Mouse (Mus musculus) intestine, embryonic 14.5 days (tissue): ENCODE results near the gene Fzd2. TPM values are rescaled to one million over a fixed set of nuclear protein-coding genes. Genes with fewer than 3 reads are reported as not detected.

Experiments
- ATAC-seq: fragments of 200-750 bp; cut with Nextera tagmentation; replicated peaks from 2 replicates; pipeline ENCODE4 v1.8.0; 2017; ENCODE audit warnings: low read depth, moderate number of reproducible peaks, moderate TSS enrichment, moderate library complexity; ENCODE audit not compliant: low FRiP score, low TSS enrichment
- DNase-seq: peaks from one replicate; pipeline ENCODE4 v3.0.0-alpha.2; 2018; ENCODE audit warnings: low spot score
- H3K27ac ChIP-seq: fragments of 300-500 bp; sonication (generic); 2 replicates; pipeline ENCODE4 v1.5.1; 2014; ENCODE audit warnings: low read depth, mild to moderate bottlenecking, control low read depth
- H3K27me3 ChIP-seq: fragments of 300-500 bp; sonication (generic); replicated peaks from 2 replicates; pipeline ENCODE4 v1.6.1; 2014; ENCODE audit warnings: low read length, control low read depth; ENCODE audit not compliant: control insufficient read depth, insufficient read depth
- H3K36me3 ChIP-seq: fragments of 300-500 bp; sonication (generic); 2 replicates; pipeline ENCODE4 v1.6.1; 2014; ENCODE audit warnings: low read length, control low read depth; ENCODE audit not compliant: control insufficient read depth, insufficient read depth
- H3K4me1 ChIP-seq: fragments of 300-500 bp; sonication (generic); replicated peaks from 2 replicates; pipeline ENCODE4 v1.6.1; 2014; ENCODE audit warnings: low read length, control low read depth, mixed read lengths; ENCODE audit not compliant: control insufficient read depth, insufficient read depth
- H3K4me2 ChIP-seq: fragments of 300-500 bp; sonication (generic); 2 replicates; pipeline ENCODE4 v1.6.1; 2014; ENCODE audit warnings: low read length
- H3K4me3 ChIP-seq: fragments of 300-500 bp; sonication (generic); 2 replicates; pipeline ENCODE4 v1.5.1; 2014; ENCODE audit warnings: low read depth, low read length, control low read depth, mixed read lengths
- H3K9ac ChIP-seq: fragments of 300-500 bp; sonication (generic); 2 replicates; pipeline ENCODE4 v1.6.1; 2014; ENCODE audit warnings: mild to moderate bottlenecking, low read length
- H3K9me3 ChIP-seq: fragments of 300-500 bp; sonication (generic); 2 replicates; pipeline ENCODE4 v1.6.1; 2016; ENCODE audit warnings: low read length, control low read depth; ENCODE audit not compliant: control insufficient read depth
- WGBS: fragments of 180-500 bp; shearing (Covaris S2); extraction: QIAGEN DNeasy Blood & Tissue Kit; methylation state at CpG from one replicate; pipeline ENCODE4 v1.1.7; 2014; 5-methylcytosine and 5-hydroxymethylcytosine counted together
- polyA plus RNA-seq: library from polyadenylated mRNA; unstranded; fragments of >200 nt; fragmentation: Nextera tagmentation; extraction: Ambion mirVana; gene quantifications from 2 replicates; pipeline ENCODE4 v1.2.1, GENCODE M21; 2014

The Fzd2 gene
- polyA plus RNA-seq, 1 experiment from 2014 or later: 20.4 TPM

DNA sequence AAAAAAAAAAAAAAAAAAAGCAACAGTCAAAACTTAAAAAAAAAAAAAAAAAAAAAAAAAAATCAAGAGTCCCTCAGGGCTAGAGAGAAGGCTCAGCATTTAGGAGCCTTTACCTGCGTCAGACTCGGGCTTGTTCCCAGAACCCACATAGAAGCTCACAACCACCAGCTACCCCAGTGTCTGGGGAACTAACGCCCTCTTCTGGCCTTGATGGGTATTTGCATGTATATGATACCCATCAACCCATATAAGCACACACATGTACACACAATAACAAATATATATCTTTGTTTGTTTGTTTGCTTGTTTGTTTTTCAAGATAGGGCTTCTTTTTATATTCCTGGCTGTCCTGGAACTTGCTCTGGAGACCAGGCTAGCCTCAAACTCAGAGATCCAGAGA lies 16.6 kb upstream of the Fzd2 start:
- no peak for DNase-seq
- H3K9me3 ChIP-seq: 0 out of 2 replicates have a peak, but pooled peaks cover 2% of the 10 kb centered on the region

GRCm38 (mm10) chr11:102595341-102595820 lies 8.8 kb upstream of the Fzd2 start:
- no peaks in the 10 kb centered on the region for H3K9me3 ChIP-seq
- H3K4me1 ChIP-seq: peaks cover 13% of the 10 kb centered on the region; the same call in 1 of the 2 replicates
- 7% methylated on average over 3 of the region's 4 CpGs for WGBS
- H3K4me2 ChIP-seq: peak overlapping the region; percentile 18
- no peak overlapping the region for H3K9ac ChIP-seq
- DNase-seq (peak; percentile 74), ATAC-seq (peak; percentile 82)
- no peaks in the 10 kb centered on the region for H3K27me3 ChIP-seq
- H3K27ac ChIP-seq: peak overlapping the region; percentile 89
- no peaks in the 10 kb centered on the region for H3K36me3 ChIP-seq
- no peak overlapping the region for H3K4me3 ChIP-seq

More for the DNA sequence above, 16.6 kb upstream of the Fzd2 start:
- Histone ChIP-seq H3K4me2 (no peak overlapping the region), H3K36me3 (no peaks in the 10 kb centered on the region), H3K4me1 (peaks cover 5% of the 10 kb centered on the region), H3K9ac (no peak overlapping the region), H3K27me3 (no peaks in the 10 kb centered on the region), H3K4me3 (no peak overlapping the region), H3K27ac (no peak overlapping the region)
- ATAC-seq: no peak
- 87% methylated on average over 3 of the region's 3 CpGs for WGBS

GRCm38 (mm10) chr11:102599912-102600311 lies 4.3 kb upstream of the Fzd2 start:
- no peak overlapping the region for H3K9ac ChIP-seq
- no peaks in the 10 kb centered on the region for H3K36me3 ChIP-seq
- H3K27ac ChIP-seq: no peak overlapping the region
- no peak overlapping the region for H3K4me3 ChIP-seq
- ATAC-seq (no peak), DNase-seq (no peak)
- H3K9me3 ChIP-seq: no peaks in the 10 kb centered on the region
- 81% methylated on average over 3 of the region's 3 CpGs for WGBS
- no peak overlapping the region for H3K4me2 ChIP-seq
- H3K27me3 ChIP-seq: no peaks in the 10 kb centered on the region
- H3K4me1 ChIP-seq: peaks cover 20% of the 10 kb centered on the region

DNA sequence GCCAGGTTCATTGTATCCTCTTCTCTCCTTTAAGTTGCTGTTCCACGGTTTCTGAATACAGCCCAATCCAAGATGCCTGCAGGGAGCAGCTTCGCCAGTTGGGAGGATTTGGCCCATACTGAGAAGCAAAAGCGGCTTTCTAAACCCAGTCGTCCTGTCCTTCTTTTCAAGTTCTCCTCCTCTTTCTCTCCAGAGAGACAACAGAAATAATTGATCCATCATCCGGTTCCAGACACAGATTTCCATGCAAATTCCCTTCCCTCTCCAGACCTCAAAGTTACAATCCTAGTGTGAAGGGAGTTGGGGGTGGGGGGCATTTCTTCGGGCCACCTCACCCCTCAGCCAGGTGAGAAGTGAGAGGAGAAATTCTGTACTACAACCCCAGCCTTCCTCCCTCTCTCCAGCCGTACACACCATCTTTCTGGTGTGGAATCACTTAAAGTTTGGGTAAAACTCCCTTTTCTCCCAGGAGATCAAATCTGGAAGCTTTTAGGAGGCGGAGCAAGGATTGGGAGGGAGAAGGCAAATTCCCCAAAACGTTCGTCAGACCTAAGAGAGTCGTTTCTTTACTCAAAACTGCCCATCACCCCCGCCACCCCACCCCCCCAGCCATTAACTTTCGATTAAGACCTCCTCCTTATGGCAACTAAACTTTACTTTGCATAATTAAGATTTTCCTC lies 1.2 kb upstream of the Fzd2 start:
- Histone ChIP-seq H3K27ac (peak overlapping the region; percentile 98), H3K9ac (peak overlapping the region; percentile 69), H3K4me3 (peak overlapping the region; percentile 90), H3K4me2 (peak overlapping the region; percentile 76), H3K4me1 (peaks cover 9% of the 10 kb centered on the region), H3K27me3 (no peaks in the 10 kb centered on the region), H3K9me3 (no peaks in the 10 kb centered on the region), H3K36me3 (no peaks in the 10 kb centered on the region)
- DNase-seq (peak; percentile 70), ATAC-seq (no peak)
- 4% methylated on average over 13 of the region's 13 CpGs for WGBS

- Histone ChIP-seq H3K9me3 (no peaks in the 10 kb centered on the region), H3K4me1 (peaks cover 14% of the 10 kb centered on the region), H3K27ac (peak overlapping the region; percentile 98), H3K27me3 (no peaks in the 10 kb centered on the region), H3K36me3 (no peaks in the 10 kb centered on the region; the same call in 1 of the 2 replicates), H3K4me3 (peak overlapping the region; percentile 90), H3K4me2 (peak overlapping the region; percentile 76), H3K9ac (peak overlapping the region; percentile 69)
- 3% methylated on average over 10 of the region's 10 CpGs for WGBS
- no peak for ATAC-seq
- DNase-seq: peak; percentile 79
Measured at GRCm38 (mm10) chr11:102603496-102603850, 723 bp upstream of the Fzd2 start.

DNA sequence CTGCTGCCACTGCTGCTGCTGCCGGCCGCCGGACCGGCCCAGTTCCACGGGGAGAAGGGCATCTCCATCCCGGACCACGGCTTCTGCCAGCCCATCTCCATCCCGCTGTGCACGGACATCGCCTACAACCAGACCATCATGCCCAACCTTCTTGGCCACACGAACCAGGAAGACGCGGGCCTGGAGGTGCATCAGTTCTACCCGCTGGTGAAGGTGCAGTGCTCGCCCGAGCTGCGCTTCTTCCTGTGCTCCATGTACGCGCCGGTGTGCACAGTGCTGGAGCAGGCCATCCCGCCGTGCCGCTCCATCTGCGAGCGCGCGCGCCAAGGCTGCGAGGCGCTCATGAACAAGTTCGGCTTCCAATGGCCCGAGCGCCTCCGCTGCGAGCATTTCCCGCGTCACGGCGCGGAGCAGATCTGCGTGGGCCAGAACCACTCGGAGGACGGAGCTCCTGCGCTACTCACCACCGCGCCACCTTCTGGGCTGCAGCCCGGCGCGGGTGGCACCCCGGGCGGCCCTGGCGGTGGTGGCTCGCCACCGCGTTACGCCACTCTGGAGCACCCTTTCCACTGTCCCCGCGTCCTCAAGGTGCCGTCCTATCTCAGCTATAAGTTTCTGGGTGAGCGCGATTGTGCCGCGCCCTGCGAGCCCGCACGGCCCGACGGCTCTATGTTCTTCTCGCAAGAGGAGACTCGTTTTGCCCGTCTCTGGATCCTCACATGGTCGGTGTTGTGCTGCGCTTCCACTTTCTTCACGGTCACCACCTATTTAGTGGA lies 769 bp downstream of the Fzd2 start:
- no peaks in the 10 kb centered on the region; the same call in 1 of the 2 replicates for H3K36me3 ChIP-seq
- peak overlapping the region; percentile 76 for H3K4me2 ChIP-seq
- ATAC-seq (peak; percentile 38), DNase-seq (no peak)
- H3K4me3 ChIP-seq: peak overlapping the region; percentile 90
- no peaks in the 10 kb centered on the region for H3K27me3 ChIP-seq
- H3K9me3 ChIP-seq: no peaks in the 10 kb centered on the region
- H3K9ac ChIP-seq: peak overlapping the region; percentile 91
- H3K27ac ChIP-seq: peak overlapping the region; percentile 98
- H3K4me1 ChIP-seq: peaks cover 26% of the 10 kb centered on the region
- under 1% methylated on average over 74 of the region's 74 CpGs for WGBS

DNA sequence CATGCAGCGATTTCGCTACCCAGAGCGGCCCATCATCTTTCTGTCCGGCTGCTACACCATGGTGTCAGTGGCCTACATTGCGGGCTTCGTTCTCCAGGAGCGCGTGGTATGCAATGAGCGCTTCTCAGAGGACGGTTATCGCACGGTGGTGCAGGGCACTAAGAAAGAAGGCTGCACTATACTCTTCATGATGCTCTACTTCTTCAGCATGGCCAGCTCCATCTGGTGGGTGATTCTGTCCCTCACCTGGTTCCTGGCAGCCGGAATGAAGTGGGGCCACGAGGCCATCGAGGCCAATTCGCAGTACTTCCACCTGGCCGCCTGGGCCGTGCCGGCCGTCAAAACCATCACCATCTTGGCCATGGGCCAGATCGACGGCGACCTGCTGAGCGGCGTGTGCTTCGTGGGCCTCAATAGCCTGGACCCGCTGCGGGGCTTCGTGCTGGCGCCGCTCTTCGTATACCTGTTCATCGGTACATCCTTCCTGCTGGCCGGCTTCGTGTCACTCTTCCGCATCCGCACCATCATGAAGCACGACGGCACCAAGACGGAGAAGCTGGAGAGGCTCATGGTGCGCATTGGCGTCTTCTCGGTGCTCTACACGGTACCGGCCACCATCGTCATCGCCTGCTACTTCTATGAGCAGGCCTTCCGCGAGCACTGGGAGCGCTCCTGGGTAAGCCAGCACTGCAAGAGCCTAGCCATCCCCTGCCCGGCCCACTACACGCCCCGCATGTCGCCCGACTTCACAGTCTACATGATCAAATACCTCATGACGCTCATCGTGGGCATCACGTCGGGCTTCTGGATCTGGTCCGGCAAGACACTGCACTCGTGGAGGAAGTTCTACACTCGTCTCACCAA lies 1.6 kb downstream of the Fzd2 start:
- H3K27me3 ChIP-seq: no peaks in the 10 kb centered on the region
- peak overlapping the region; percentile 76 for H3K4me2 ChIP-seq
- DNase-seq: peak; percentile 83
- H3K9me3 ChIP-seq: no peaks in the 10 kb centered on the region
- peak overlapping the region; percentile 91 for H3K9ac ChIP-seq
- peak overlapping the region; percentile 98 for H3K27ac ChIP-seq
- H3K36me3 ChIP-seq: no peaks in the 10 kb centered on the region; the same call in 1 of the 2 replicates
- WGBS: 2% methylated on average over 62 of the region's 62 CpGs
- ATAC-seq: no peak
- peaks cover 32% of the 10 kb centered on the region for H3K4me1 ChIP-seq
- peak overlapping the region; percentile 90 for H3K4me3 ChIP-seq

- Histone ChIP-seq H3K4me3 (peak overlapping the region; percentile 90), H3K27ac (peak overlapping the region; percentile 98), H3K4me1 (peaks cover 40% of the 10 kb centered on the region), H3K4me2 (peak overlapping the region; percentile 76), H3K27me3 (no peaks in the 10 kb centered on the region), H3K36me3 (no peaks in the 10 kb centered on the region; the same call in 1 of the 2 replicates), H3K9ac (peak overlapping the region; percentile 91), H3K9me3 (no peaks in the 10 kb centered on the region)
- ATAC-seq: no peak
- DNase-seq: peak; percentile 70
- WGBS: 6% methylated on average over 12 of the region's 12 CpGs
Measured at GRCm38 (mm10) chr11:102606751-102607171, 2.6 kb downstream of the Fzd2 start.
